Mouse (Mus musculus) ES-Bruce4 (cell line): ENCODE measurements around the gene Arfip1.

Experiments
- CTCF ChIP-seq: IDR thresholded peaks from one replicate; pipeline ENCODE4 v1.8.1; 2011; ENCODE audit warnings: low read depth, low read length
- EP300 ChIP-seq: IDR thresholded peaks from 2 replicates; pipeline ENCODE4 v1.6.1; 2011; ENCODE audit warnings: low read depth, low read length; ENCODE audit not compliant: insufficient read depth
- POLR2A ChIP-seq: IDR thresholded peaks from one replicate; pipeline ENCODE4 v1.8.1; 2011; ENCODE audit warnings: low read length; ENCODE audit not compliant: insufficient read depth

DNA sequence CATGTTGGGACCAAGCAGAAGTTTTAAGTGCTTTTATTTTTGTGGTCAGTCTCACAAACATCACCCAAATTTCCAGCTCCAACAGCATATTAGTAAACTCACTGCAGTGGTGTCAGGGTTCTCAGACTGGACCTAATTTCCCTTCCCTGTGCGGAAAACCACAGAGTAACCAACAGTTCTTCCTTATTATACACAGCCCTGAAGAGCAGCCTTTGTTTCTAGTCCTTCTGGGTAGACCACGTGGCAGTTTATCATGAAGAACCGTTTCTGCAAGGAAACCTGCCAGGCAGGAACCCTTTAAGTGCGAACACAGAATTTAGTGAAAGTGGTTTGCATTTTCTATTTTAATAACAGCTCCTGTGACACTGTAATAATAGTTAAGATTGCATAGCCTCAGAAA, 90.3 kb downstream of the Arfip1 start:
- TF ChIP-seq POLR2A (no peak), CTCF (no peak), EP300 (no peak)
